In genomic region chr6:134259913-134260312, GRCm38 (mm10) we compare ENCODE assay signal across 28 mouse cellular contexts.
DNase-seq lines count a peak whose midpoint lies in the region; ATAC-seq and TF ChIP-seq lines count a peak whose summit lies in the region.
"Had no signal": no experiment of that assay in that cellular context is flagged by ENCODE, and none has a peak within 500 bp of the region (broad histone marks: within the 10 kb centered on the region; RNA-seq: fewer than 3 reads in every experiment).

No protein-coding gene starts in this region.

- H3K36me3 ChIP-seq in heart, adult 2 months (ENCODE audit: control insufficient read depth, insufficient read depth, low read length): peaks cover 15% of the 10 kb centered on the region
- peaks cover 59% of the 10 kb centered on the region for H3K36me3 ChIP-seq in heart, embryonic 10.5 days
- peaks cover 8% of the 10 kb centered on the region for H3K36me3 ChIP-seq in liver, adult 2 months (ENCODE audit: control insufficient read depth, insufficient read depth, low read length)
- peaks cover 59% of the 10 kb centered on the region for H3K36me3 ChIP-seq in liver, embryonic 12.5 days
- H3K36me3 ChIP-seq in E14TG2a.4 (ENCODE audit: insufficient read depth, low read length) (peaks cover 44% of the 10 kb centered on the region), MEL (ENCODE audit: control insufficient read depth in 1 of 2, insufficient read depth in 2 of 2, low read length in 2 of 2) (no peaks in the 10 kb centered on the region; a peak in 2 of 4 replicates)

- no peak overlapping the region for H3K4me3 ChIP-seq in heart, adult 2 months
- no peak overlapping the region for H3K4me3 ChIP-seq in heart, embryonic 10.5 days
- no peak overlapping the region for H3K4me3 ChIP-seq in liver, adult 2 months (ENCODE audit: insufficient read depth, low read depth, low read length)
- H3K4me3 ChIP-seq in liver, embryonic 12.5 days: no peak overlapping the region
- no peak overlapping the region for H3K4me3 ChIP-seq in E14TG2a.4 (replicated peaks; ENCODE audit: low read length)
- no peak overlapping the region for H3K4me3 ChIP-seq in MEL (ENCODE audit: control insufficient read depth in 1 of 2, insufficient read depth in 1 of 2, low read depth in 2 of 2, low read length in 2 of 2)
- H3K4me3 ChIP-seq: erythroblast, embryonic 14.5 days; heart, embryonic 15.5 days; hindbrain, embryonic 13.5 days; kidney, embryonic 15.5 days; left cerebral cortex, adult 2 months; limb, embryonic 12.5 days; liver, embryonic 15.5 days; lung, embryonic 15.5 days; megakaryocyte, embryonic 14.5 days; midbrain, embryonic 12.5 days; neural tube, embryonic 13.5 days had no signal

- TF ChIP-seq RAD21 in MEL (IDR thresholded peaks at IDR 0.05; ENCODE audit: low read depth, low read length): no peak; the same call in 1 of the 2 replicates

- whole genome bisulfite sequencing in heart, adult 2 months: 95% methylated on average over 8 of the region's 8 CpGs
- WGBS in heart, embryonic 10.5 days: 91% methylated on average over 8 of the region's 8 CpGs
- WGBS in liver, adult 2 months: 97% methylated on average over 8 of the region's 8 CpGs
- WGBS in liver, embryonic 12.5 days (ENCODE audit: insufficient replicate concordance): 77% methylated on average over 8 of the region's 8 CpGs

- no peak overlapping the region for H3K4me2 ChIP-seq in liver, embryonic 12.5 days
- H3K4me2 ChIP-seq: heart, embryonic 15.5 days; hindbrain, embryonic 13.5 days; kidney, embryonic 15.5 days; limb, embryonic 12.5 days; liver, embryonic 15.5 days; lung, embryonic 15.5 days; midbrain, embryonic 12.5 days; neural tube, embryonic 13.5 days had no signal

- H3K27ac ChIP-seq in heart, adult 2 months: no peak overlapping the region
- no peak overlapping the region for H3K27ac ChIP-seq in heart, embryonic 10.5 days
- H3K27ac ChIP-seq in liver, adult 2 months (replicated peaks; ENCODE audit: insufficient read depth, low read depth, low read length): no peak overlapping the region
- no peak overlapping the region for H3K27ac ChIP-seq in liver, embryonic 12.5 days
- no peak overlapping the region for H3K27ac ChIP-seq in MEL (ENCODE audit: control insufficient read depth, low read depth, low read length)
- H3K27ac ChIP-seq: heart, embryonic 15.5 days; hindbrain, embryonic 13.5 days; kidney, embryonic 15.5 days; left cerebral cortex, adult 2 months; limb, embryonic 12.5 days; liver, embryonic 15.5 days; lung, embryonic 15.5 days; midbrain, embryonic 12.5 days; neural tube, embryonic 13.5 days had no signal

- H3K9me3 ChIP-seq in heart, embryonic 10.5 days: peaks cover 3% of the 10 kb centered on the region; the same call in 1 of the 2 replicates
- no peaks in the 10 kb centered on the region for H3K9me3 ChIP-seq in liver, embryonic 12.5 days (replicated peaks)
- H3K9me3 ChIP-seq in E14TG2a.4 (ENCODE audit: low read length): peaks cover 7% of the 10 kb centered on the region; the same call in 1 of the 2 replicates
- H3K9me3 ChIP-seq in MEL (replicated peaks; ENCODE audit: insufficient read depth, low read length): no peaks in the 10 kb centered on the region
- H3K9me3 ChIP-seq: heart, embryonic 15.5 days; hindbrain, embryonic 13.5 days; kidney, embryonic 15.5 days; liver, embryonic 15.5 days; lung, embryonic 15.5 days; midbrain, embryonic 12.5 days; neural tube, embryonic 13.5 days had no signal

- TF ChIP-seq EP300 in heart, adult 2 months (IDR thresholded peaks at IDR 0.05; ENCODE audit: insufficient read depth, low read depth, low read length): no peak
- TF ChIP-seq EP300 in MEL (IDR thresholded peaks at IDR 0.05; ENCODE audit: low read depth in 1 of 2, low read length in 2 of 2): no peak

- ATAC-seq in liver, embryonic 12.5 days: no peak

- TF ChIP-seq CTCF in heart, adult 2 months (IDR thresholded peaks at IDR 0.05): peak; percentile 39
- peak; percentile 36; the same call in 1 of the 2 replicates for TF ChIP-seq CTCF in liver, adult 2 months (IDR thresholded peaks at IDR 0.05; ENCODE audit: low read depth, low read length)
- TF ChIP-seq CTCF in E14TG2a.4 (conservative IDR thresholded peaks at IDR 0.05; ENCODE audit: low read length): peak; percentile 47
- peak; percentile 24 to 52 (median 30); a peak in 5 of 6 replicates for TF ChIP-seq CTCF in MEL (IDR thresholded peaks at IDR 0.05 in 2 of 3, conservative IDR thresholded peaks at IDR 0.05 in 1 of 3; ENCODE audit: control insufficient read depth in 1 of 3, insufficient read depth in 1 of 3, low read depth in 2 of 3, low read length in 3 of 3, poor library complexity in 1 of 3, severe bottlenecking in 1 of 3)

- DNase-seq in heart, adult 2 months: no peak
- no peak for DNase-seq in heart, embryonic 10.5 days (ENCODE audit: low spot score)
- DNase-seq in liver, adult 2 months (ENCODE audit: extremely low read depth, low read depth, low spot score): no peak
- peak; percentile 13 for DNase-seq in MEL (ENCODE audit: low read depth, low spot score)
- no peak for DNase-seq in heart, postnatal 14 days
- no peak for DNase-seq in cerebellum, adult 9-11 months
- DNase-seq: adrenal gland, postnatal 14 days; cerebellum, adult 11-12 months; cerebellum, postnatal 10 days; gastrocnemius, postnatal 10 days; heart, postnatal 4 days; kidney, adult 11 months; lung, postnatal 4 days; right cerebral cortex, postnatal 4 days; thymus, postnatal 14 days had no signal

- no peak for TF ChIP-seq POLR2A in heart, adult 2 months (IDR thresholded peaks at IDR 0.05; ENCODE audit: insufficient read depth, low read depth, low read length)
- no peak for TF ChIP-seq POLR2A in liver, adult 2 months (IDR thresholded peaks at IDR 0.05; ENCODE audit: extremely low read depth, insufficient read depth, low read length)
- TF ChIP-seq POLR2A in MEL (IDR thresholded peaks at IDR 0.05; ENCODE audit: control insufficient read depth in 1 of 2, insufficient read depth in 1 of 2, low read depth in 1 of 2, low read length in 2 of 2, poor library complexity in 1 of 2): no peak

- H3K79me2 ChIP-seq in heart, adult 2 months (replicated peaks; ENCODE audit: control insufficient read depth, insufficient read depth, low read length): no peaks in the 10 kb centered on the region
- no peaks in the 10 kb centered on the region; the same call in 1 of the 2 replicates for H3K79me2 ChIP-seq in liver, adult 2 months (ENCODE audit: control insufficient read depth, insufficient read depth, low read length)
- no peaks in the 10 kb centered on the region for H3K79me2 ChIP-seq in MEL (ENCODE audit: control insufficient read depth, insufficient read depth, low read length, poor library complexity)

- no peak overlapping the region for H3K9ac ChIP-seq in heart, adult 2 months (ENCODE audit: low read depth, low read length)
- no peak overlapping the region for H3K9ac ChIP-seq in liver, adult 2 months (ENCODE audit: low read depth, low read length)
- H3K9ac ChIP-seq in liver, embryonic 12.5 days: no peak overlapping the region
- H3K9ac ChIP-seq in MEL (ENCODE audit: control insufficient read depth, low read depth, low read length, poor library complexity, severe bottlenecking): no peak overlapping the region
- H3K9ac ChIP-seq: heart, embryonic 15.5 days; hindbrain, embryonic 13.5 days; kidney, embryonic 15.5 days; limb, embryonic 12.5 days; liver, embryonic 15.5 days; lung, embryonic 15.5 days; midbrain, embryonic 12.5 days; neural tube, embryonic 13.5 days had no signal

- no peaks in the 10 kb centered on the region for H3K27me3 ChIP-seq in heart, adult 2 months (ENCODE audit: control insufficient read depth, insufficient read depth, low read length)
- no peaks in the 10 kb centered on the region for H3K27me3 ChIP-seq in heart, embryonic 10.5 days (ENCODE audit: insufficient read depth, poor library complexity, severe bottlenecking)
- no peaks in the 10 kb centered on the region for H3K27me3 ChIP-seq in liver, adult 2 months (ENCODE audit: control insufficient read depth, insufficient read depth, low read length)
- no peaks in the 10 kb centered on the region for H3K27me3 ChIP-seq in liver, embryonic 12.5 days (replicated peaks)
- H3K27me3 ChIP-seq in E14TG2a.4 (ENCODE audit: insufficient read depth, low read length) (no peaks in the 10 kb centered on the region), MEL (ENCODE audit: control insufficient read depth in 1 of 2, insufficient read depth in 2 of 2, low read length in 2 of 2) (no peaks in the 10 kb centered on the region)
- H3K27me3 ChIP-seq: heart, embryonic 15.5 days; hindbrain, embryonic 13.5 days; kidney, embryonic 15.5 days; limb, embryonic 12.5 days; liver, embryonic 15.5 days; lung, embryonic 15.5 days; megakaryocyte, embryonic 14.5 days; midbrain, embryonic 12.5 days; neural tube, embryonic 13.5 days had no signal

- intact Hi-C loops in heart, adult 2 months (cut with DNase I): loop anchor here (10.0 kb wide), 1 partner anchor 105 kb away; no protein-coding TSS in a partner anchor
- intact Hi-C loops in heart, postnatal 14 days (cut with DNase I): loop anchor here (5.0 kb wide), 1 partner anchor 223 kb away; the partner anchor contains the start of gene Etv6

- H3K4me1 ChIP-seq in heart, adult 2 months (ENCODE audit: control insufficient read depth, insufficient read depth, low read length): peaks cover 18% of the 10 kb centered on the region
- H3K4me1 ChIP-seq in heart, embryonic 10.5 days: peaks cover 20% of the 10 kb centered on the region
- H3K4me1 ChIP-seq in liver, adult 2 months (ENCODE audit: control insufficient read depth, insufficient read depth, low read length): peaks cover 22% of the 10 kb centered on the region
- peaks cover 10% of the 10 kb centered on the region; the same call in 1 of the 2 replicates for H3K4me1 ChIP-seq in liver, embryonic 12.5 days
- H3K4me1 ChIP-seq in E14TG2a.4 (replicated peaks; ENCODE audit: low read depth, low read length) (peaks cover 44% of the 10 kb centered on the region), MEL (ENCODE audit: control insufficient read depth in 1 of 2, insufficient read depth in 2 of 2, low read length in 2 of 2) (no peaks in the 10 kb centered on the region)
- H3K4me1 ChIP-seq: hindbrain, embryonic 13.5 days; midbrain, embryonic 12.5 days; neural tube, embryonic 13.5 days had no signal

TF ChIP-seq in MEL, 35 proteins besides CTCF, POLR2A, EP300 and RAD21:
- TF ChIP-seq ETS1 (IDR thresholded peaks at IDR 0.05; ENCODE audit: low read depth, low read length): no peak
- TF ChIP-seq SMC3 (IDR thresholded peaks at IDR 0.05; ENCODE audit: low read depth, low read length): peak; percentile 24; the same call in 1 of the 2 replicates
